Mouse (Mus musculus): ENCODE measurements around the gene Cplane1.
"Not testable (repeated sequence)": the region's sequence is repeated elsewhere in the genome, so short reads cannot be mapped to it uniquely, and the experiment has no call there.

Cplane1 gene

DNA sequence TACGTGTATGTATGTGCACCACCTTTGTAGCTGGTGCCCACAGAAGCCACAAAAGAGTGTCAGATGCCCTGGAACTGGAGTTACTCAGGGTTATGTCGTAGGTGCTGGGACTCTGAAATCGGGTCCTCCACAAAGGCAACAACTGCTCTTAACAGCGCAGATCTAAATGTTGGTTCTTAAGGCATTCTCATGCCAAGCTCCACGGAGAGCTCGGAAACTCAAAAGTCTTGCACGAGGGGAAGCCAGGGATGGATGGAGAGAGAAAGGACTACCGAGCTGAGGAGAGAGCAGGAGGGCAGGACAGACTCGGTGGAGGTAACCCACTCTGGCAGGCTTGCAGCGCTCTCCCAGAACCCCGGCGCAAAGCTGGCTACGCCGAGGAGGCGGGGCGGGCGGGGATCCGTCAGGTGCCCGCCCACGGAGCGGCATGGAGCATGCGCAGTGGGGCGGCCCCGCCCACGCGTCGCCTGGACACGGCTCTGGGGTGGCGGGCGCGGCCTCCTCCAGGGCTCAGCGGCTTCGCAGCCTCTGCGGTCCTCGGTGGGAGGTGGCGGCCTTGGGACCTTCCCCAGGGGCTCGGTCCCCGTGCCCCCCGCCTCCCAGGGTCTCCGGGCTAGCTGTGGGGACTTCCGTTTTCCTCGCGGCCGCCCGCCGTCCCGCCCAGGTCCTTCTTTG, at the start of gene Cplane1:
Cplane1 (plus strand) TSS at position 516 of the 675 bp plus-strand sequence.
- in situ Hi-C loops (cut with MboI, MseI), result no loop called here

DNA sequence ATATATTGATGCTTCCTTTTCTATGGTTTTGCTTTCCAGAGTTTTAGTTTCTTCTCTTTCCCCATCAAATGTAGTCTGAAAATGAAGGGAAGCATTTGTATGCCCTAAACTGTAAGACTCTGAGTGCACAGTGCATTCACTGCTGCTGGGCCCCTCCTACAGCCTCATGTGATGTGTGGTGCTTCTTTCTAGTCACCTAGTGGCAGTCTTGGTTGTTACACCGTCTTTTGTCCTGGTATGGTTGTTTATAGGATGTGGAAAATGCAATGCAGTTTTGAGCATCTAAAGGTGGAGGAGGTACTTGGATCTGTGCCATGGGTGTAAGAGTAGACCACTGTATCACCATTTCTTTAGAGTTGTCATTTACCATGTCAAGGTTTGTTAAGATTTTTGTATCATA, 39.6 kb upstream of the Cplane1 start:
- in situ Hi-C loops (cut with MboI, MseI), result loop anchor here (10.0 kb wide), 1 partner anchor 176 kb away; no protein-coding TSS in a partner anchor

DNA sequence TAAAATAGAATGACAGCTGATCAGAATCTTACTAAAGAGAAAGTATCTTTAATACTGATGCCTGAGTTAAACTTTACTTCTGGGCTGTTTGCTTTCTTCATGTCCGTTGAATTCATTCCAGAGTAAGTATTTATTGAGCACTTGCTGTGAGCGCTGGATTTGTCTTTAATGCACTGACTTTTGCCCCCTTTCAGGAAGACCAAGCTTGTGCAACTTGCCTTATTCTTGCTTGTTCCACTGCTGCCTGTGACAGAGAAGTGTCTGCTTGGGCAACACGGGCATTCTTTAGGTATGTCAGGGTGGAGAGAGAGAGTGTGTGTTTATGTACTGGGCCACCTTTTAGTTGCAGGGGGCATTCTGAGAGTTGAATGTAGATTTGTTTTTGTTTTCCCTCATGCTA, 37.6 kb upstream of the Cplane1 start:
- in situ Hi-C loops (cut with MboI, MseI), result no loop called here

GRCm38 (mm10) chr15:8131761-8132160, 37.1 kb upstream of the Cplane1 start:
- in situ Hi-C loops (cut with MboI, MseI), result no loop called here

DNA sequence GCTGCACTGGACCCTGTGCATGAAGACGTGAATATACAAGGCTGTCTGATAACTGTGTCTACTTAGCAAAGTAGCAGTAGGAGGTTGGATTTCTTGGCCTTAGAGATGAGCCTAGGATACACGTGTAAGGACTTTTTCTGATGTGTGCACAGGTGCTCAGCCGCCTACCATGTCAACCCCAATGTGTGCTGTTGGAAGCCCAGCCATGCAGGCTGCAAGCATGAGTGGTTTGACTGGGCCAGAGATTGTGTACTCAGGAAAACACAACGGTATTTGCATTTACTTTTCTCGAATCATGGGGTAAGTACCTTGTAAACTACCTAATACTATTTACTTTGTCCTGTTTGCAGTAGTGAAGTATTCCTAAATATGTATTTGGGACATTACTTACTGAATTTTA, 33.3 kb upstream of the Cplane1 start:
- in situ Hi-C loops (cut with MboI, MseI), result no loop called here

DNA sequence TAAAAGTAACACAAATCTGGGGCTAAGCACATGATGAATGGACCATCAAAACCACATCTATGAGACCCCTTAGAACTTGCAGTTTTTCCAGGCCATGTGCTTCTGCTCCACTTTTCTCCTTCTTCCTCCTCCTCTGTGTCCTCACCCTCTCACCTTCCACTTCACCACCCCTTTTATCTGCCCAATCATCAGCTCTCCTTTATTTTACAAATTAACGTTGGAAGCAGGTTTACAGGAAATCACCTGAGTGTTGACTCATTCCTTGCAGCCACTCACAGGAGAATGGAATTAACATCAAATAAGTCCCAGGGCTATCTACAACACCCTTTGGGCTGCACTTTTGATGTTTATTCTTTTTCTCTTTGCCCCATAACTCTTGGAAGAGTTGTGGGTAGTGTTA, 7.1 kb upstream of the Cplane1 start:
- in situ Hi-C loops (cut with MboI, MseI), result loop anchor here (5.0 kb wide), 1 partner anchor 40 kb away; no protein-coding TSS in a partner anchor

- in situ Hi-C loops (cut with MboI, MseI), result no loop called here
Measured at GRCm38 (mm10) chr15:8169266-8169746, 400 bp downstream of the Cplane1 start.

GRCm38 (mm10) chr15:8189563-8189962, 20.7 kb downstream of the Cplane1 start:
- in situ Hi-C loops (cut with MboI, MseI), result loop anchor here (25.0 kb wide), 1 partner anchor 398 kb away; no protein-coding TSS in a partner anchor

- in situ Hi-C loops (cut with MboI, MseI), result loop anchor here (25.0 kb wide), 1 partner anchor 397 kb away; no protein-coding TSS in a partner anchor
Measured at GRCm38 (mm10) chr15:8190435-8190834, 21.5 kb downstream of the Cplane1 start.

DNA sequence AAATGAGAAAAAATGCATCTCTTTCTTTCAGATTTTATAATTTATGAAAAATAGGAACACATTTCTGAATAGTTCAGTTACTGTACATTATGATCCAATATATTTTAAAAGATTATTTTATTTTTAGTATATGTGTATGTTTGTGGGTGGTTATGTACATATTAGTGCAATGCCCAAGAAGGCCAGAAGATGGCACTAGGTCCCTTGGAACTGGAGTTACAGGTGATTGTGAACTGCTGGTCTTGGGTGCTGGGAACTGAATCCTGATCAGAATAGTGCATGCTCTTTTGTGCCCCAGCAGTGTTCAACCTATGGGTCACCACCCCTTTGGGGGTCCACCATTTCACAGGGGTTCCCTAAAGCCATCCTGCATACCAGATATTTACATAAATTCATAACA, 31.4 kb downstream of the Cplane1 start:
- in situ Hi-C loops (cut with MboI, MseI), result no loop called here

- in situ Hi-C loops (cut with MboI, MseI), result no loop called here
Measured at GRCm38 (mm10) chr15:8208362-8208761, 39.5 kb downstream of the Cplane1 start.

GRCm38 (mm10) chr15:8214811-8215210, 45.9 kb downstream of the Cplane1 start:
- in situ Hi-C loops (cut with MboI, MseI), result no loop called here

- in situ Hi-C loops (cut with MboI, MseI), result not testable (repeated sequence)
Measured at GRCm38 (mm10) chr15:8234167-8234566, 65.3 kb downstream of the Cplane1 start.

DNA sequence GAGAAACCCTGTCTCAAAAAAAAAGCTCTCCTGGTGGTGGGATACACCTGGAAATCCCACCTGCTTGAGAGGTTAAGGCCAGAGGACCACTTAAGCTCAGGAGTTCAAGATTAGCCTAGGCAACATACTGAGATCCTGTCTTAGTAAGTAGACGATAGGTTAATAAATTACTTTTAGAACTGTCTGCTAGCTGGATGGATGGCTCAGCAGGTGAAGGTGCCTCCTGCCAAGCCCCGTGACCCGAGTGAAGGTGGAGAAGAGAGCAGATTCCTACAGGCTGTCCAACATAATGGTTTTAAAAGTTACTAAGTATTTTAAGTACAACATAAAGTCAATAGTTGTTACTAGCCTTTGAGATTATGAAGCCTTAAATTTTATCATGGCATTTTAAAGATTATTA, 97.0 kb downstream of the Cplane1 start:
- in situ Hi-C loops (cut with MboI, MseI), result no loop called here

DNA sequence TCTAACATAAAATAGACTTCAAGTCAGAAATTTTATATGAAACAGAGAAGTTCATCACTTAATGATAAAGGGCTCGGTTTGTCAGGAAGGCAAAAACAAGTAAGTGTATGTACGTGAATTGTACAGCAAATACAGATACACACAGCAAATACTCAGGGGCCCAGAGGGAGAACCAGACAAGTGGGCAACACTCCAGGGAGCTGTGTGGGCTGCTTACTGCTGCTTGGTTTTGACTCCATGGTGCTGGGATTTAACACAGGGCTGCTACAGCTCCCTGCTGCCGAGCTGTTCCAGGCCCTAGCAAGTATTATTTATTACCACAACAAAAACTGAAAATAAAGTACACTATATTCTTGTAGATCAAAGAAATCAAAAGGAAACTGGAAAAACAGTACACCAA, 98.3 kb downstream of the Cplane1 start:
- in situ Hi-C loops (cut with MboI, MseI), result no loop called here

- in situ Hi-C loops (cut with MboI, MseI), result no loop called here
Measured at GRCm38 (mm10) chr15:8268231-8268630, 99.3 kb downstream of the Cplane1 start.

GRCm38 (mm10) chr15:8271952-8272351, 103.0 kb downstream of the Cplane1 start:
- in situ Hi-C loops (cut with MboI, MseI), result no loop called here

- in situ Hi-C loops (cut with MboI, MseI), result not testable (repeated sequence)
Measured at GRCm38 (mm10) chr15:8277916-8278315, 109.0 kb downstream of the Cplane1 start.

- in situ Hi-C loops (cut with MboI, MseI), result no loop called here
Measured at GRCm38 (mm10) chr15:8279320-8279779, 110.4 kb downstream of the Cplane1 start.

DNA sequence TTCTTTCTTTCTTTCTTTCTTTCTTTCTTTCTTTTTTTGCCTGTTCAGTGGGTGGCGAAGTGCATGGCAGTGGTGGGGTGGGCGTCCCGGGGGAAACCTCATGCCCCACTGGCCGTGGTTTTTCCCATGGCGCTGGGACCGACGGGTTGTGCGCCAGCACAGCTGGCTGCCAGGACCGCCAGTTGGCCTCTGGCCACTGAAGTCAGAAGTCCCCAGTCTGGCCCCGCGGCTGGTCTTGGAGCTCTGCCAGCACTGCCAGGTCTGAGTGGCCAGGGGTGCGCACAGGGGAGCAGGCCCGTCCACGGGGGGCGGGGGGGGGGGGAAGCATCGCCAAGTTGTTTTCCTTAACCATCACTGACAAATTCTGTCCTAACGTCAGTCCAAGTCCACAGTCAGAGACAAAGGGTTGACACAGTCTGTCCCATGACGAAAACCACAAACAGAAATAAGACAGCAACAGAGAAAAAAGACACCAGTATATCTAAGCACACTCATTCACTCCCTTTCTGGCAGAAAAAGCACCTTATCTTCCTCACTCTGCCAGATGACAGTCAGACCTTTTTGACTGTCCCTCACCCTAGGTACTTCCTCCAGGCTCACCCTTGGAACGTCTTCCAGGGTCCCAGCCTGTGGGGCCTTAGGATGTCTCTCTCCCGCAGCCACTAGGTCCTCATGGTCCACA, 111.2 kb downstream of the Cplane1 start:
- in situ Hi-C loops (cut with MboI, MseI), result no loop called here

- in situ Hi-C loops (cut with MboI, MseI), result no loop called here
Measured at GRCm38 (mm10) chr15:8281701-8282100, 112.8 kb downstream of the Cplane1 start.

DNA sequence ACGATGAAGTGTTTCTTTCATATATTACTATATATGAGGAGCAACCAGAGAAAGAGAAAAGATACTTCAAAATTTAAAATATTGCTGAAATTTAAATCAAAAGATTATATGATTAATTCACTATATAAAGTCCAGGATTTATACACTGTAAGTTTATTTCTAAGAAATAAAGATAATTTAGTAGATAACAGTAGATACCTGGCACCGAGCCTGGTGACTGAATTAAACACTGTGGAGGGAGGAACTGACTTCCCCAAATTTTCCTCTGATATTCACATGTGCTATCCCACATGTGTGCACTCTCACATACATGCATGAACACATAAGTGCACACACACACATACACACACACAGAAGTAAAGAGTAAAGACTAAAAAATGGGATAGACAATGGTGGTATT, 113.2 kb downstream of the Cplane1 start:
- in situ Hi-C loops (cut with MboI, MseI), result no loop called here

DNA sequence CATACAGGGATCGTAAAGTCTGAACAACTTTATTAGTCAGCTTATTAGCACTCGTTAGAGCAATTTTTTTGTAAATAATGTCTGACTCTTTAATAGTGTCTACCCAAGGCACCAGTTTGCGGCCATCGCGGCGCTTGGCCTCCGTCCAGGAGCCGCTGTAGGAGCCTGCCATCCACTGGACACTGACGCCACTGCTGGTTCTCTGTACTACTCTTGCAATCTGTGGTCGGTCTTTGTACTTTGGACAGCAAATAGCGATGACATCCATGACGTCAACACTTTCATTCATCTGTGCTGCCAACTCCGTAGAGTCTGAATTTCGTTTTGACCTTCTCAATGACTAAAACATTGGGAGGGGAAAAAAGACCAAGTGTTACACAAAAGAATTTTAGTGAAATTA, 122.3 kb downstream of the Cplane1 start:
- in situ Hi-C loops (cut with MboI, MseI), result no loop called here
